Mouse (Mus musculus) macrophage (primary cell): ENCODE measurements around the gene Dnajb9. TPM values are rescaled to one million over a fixed set of nuclear protein-coding genes. Genes with fewer than 3 reads are reported as not detected.
"Not testable (repeated sequence)": the region's sequence is repeated elsewhere in the genome, so short reads cannot be mapped to it uniquely, and the experiment has no call there.

Experiments
- H3K27ac ChIP-seq: fragments of 350-480 bp; formaldehyde crosslinking; 2 replicates; pipeline ENCODE4 v1.9.0; 2021
- H3K36me3 ChIP-seq: fragments of 350-480 bp; formaldehyde crosslinking; 2 replicates; pipeline ENCODE4 v1.9.0; 2021; ENCODE audit errors: inconsistent target
- H3K4me3 ChIP-seq: fragments of 350-480 bp; formaldehyde crosslinking; 2 replicates; pipeline ENCODE4 v1.9.0; 2021; ENCODE audit errors: inconsistent target
- H3K79me2 ChIP-seq: fragments of 350-480 bp; formaldehyde crosslinking; 2 replicates; pipeline ENCODE4 v1.9.0; 2021; ENCODE audit errors: inconsistent target
- WGBS: methylation state at CpG from one replicate; pipeline ENCODE4 v1.1.7; 2026; ENCODE audit warnings: inconsistent platforms; ENCODE audit not compliant: missing documents; 5-methylcytosine and 5-hydroxymethylcytosine counted together
- polyA plus RNA-seq: library from polyadenylated mRNA; stranded (reverse); fragments of 250-400 nt; gene quantifications from 3 replicates; pipeline ENCODE4 v1.2.4, GENCODE M21; 2018; ENCODE audit warnings: inconsistent platforms
- total RNA-seq, 78 experiments: library from RNA; depleted of rRNA; stranded (reverse); fragments of 250-400 nt; gene quantifications; 1 replicate in 9 of 78; 2 replicates in 24 of 78; 3 replicates in 43 of 78; 4 replicates in 2 of 78; pipeline ENCODE4 v1.2.4; 2018; ENCODE audit warnings: inconsistent platforms in 56 of 78

Gene Dnajb9
- 10 to 100 TPM in 2 of 26 experiments, 1 to 10 TPM in 24; 1.3 to 10.5 (median 3.3) TPM for total RNA-seq (2018; cell fraction: chromatin; rRNA removed)
- total RNA-seq (2018; cell fraction: cytosol; rRNA removed) = 10 to 100 TPM; 21.0 to 42.1 (median 33.7) TPM
- 10 to 100 TPM in 25 of 26 experiments, 1 to 10 TPM in 1; 5.4 to 38.7 (median 18.9) TPM for total RNA-seq (2018; cell fraction: nucleus; rRNA removed)
- polyA plus RNA-seq = 27.8 to 67.1 TPM (median 34.5 TPM) in 3 replicates

- Histone ChIP-seq H3K4me3 (peak within 1 kb of the TSS; percentile 72), H3K27ac (peak within 1 kb of the TSS; percentile 21), H3K36me3 (no peaks in the 10 kb centered on the region), H3K79me2 (peaks cover 21% of the 10 kb centered on the region)
- under 1% methylated on average over 77 of the region's 77 CpGs for WGBS
These were observed at the start of gene Dnajb9 for GRCm38 (mm10) chr12:44209824-44210752. Dnajb9 (minus strand) TSS chr12:44210326.

GRCm38 (mm10) chr12:44248309-44248977 lies 38.3 kb upstream of the Dnajb9 start:
- Histone ChIP-seq H3K79me2 (no peaks in the 10 kb centered on the region), H3K4me3 (no peak overlapping the region), H3K27ac (no peak overlapping the region), H3K36me3 (no peaks in the 10 kb centered on the region)
- 87% methylated on average over 9 of the region's 9 CpGs for WGBS

GRCm38 (mm10) chr12:44245739-44246138 lies 35.6 kb upstream of the Dnajb9 start:
- Histone ChIP-seq H3K36me3 (no peaks in the 10 kb centered on the region), H3K4me3 (no peak overlapping the region), H3K27ac (no peak overlapping the region), H3K79me2 (no peaks in the 10 kb centered on the region)
- 98% methylated on average over 3 of the region's 3 CpGs for WGBS

GRCm38 (mm10) chr12:44242407-44242806 lies 32.3 kb upstream of the Dnajb9 start:
- Histone ChIP-seq H3K36me3 (no peaks in the 10 kb centered on the region), H3K27ac (no peak overlapping the region), H3K79me2 (no peaks in the 10 kb centered on the region), H3K4me3 (no peak overlapping the region)
- WGBS = 90% methylated on average over 4 of the region's 4 CpGs

GRCm38 (mm10) chr12:44241090-44241489 lies 31.0 kb upstream of the Dnajb9 start:
- Histone ChIP-seq H3K27ac (no peak overlapping the region), H3K79me2 (no peaks in the 10 kb centered on the region), H3K36me3 (no peaks in the 10 kb centered on the region), H3K4me3 (no peak overlapping the region)
- WGBS = 87% methylated on average over 7 of the region's 7 CpGs

- 46% methylated on average over 3 of the region's 3 CpGs for whole genome bisulfite sequencing
- Histone ChIP-seq H3K4me3 (no peak overlapping the region), H3K79me2 (no peaks in the 10 kb centered on the region), H3K27ac (no peak overlapping the region), H3K36me3 (no peaks in the 10 kb centered on the region)
These were observed 14.5 kb upstream of the Dnajb9 start for GRCm38 (mm10) chr12:44224650-44225049.

- Histone ChIP-seq H3K36me3 (no peaks in the 10 kb centered on the region), H3K27ac (no peak overlapping the region), H3K4me3 (no peak overlapping the region), H3K79me2 (no peaks in the 10 kb centered on the region)
- WGBS = 94% methylated on average over 3 of the region's 3 CpGs
These were observed 12.9 kb upstream of the Dnajb9 start for GRCm38 (mm10) chr12:44223044-44223443.

- no peaks in the 10 kb centered on the region for H3K36me3 ChIP-seq
- H3K4me3 ChIP-seq = no peak overlapping the region
- WGBS = 10% methylated on average over 71 of the region's 89 CpGs
- H3K27ac ChIP-seq = no peak overlapping the region
- H3K79me2 ChIP-seq = no peaks in the 10 kb centered on the region
These were observed 11.7 kb upstream of the Dnajb9 start for GRCm38 (mm10) chr12:44221651-44222356.

GRCm38 (mm10) chr12:44221070-44221469 lies 10.9 kb upstream of the Dnajb9 start, which contains the start of gene Pnpla8:
Pnpla8 (plus strand) TSS chr12:44221370.
- WGBS = 94% methylated on average over 2 of the region's 2 CpGs
- not testable (repeated sequence) for H3K4me3 ChIP-seq, H3K79me2 ChIP-seq, H3K27ac ChIP-seq, H3K36me3 ChIP-seq

- 69% methylated on average over 3 of the region's 3 CpGs for WGBS
- no peak overlapping the region for H3K4me3 ChIP-seq
- H3K79me2 ChIP-seq = peaks cover 21% of the 10 kb centered on the region
- no peak overlapping the region for H3K27ac ChIP-seq
- H3K36me3 ChIP-seq = no peaks in the 10 kb centered on the region
These were observed 1.4 kb upstream of the Dnajb9 start for GRCm38 (mm10) chr12:44211555-44211954.

GRCm38 (mm10) chr12:44209141-44209823 lies 844 bp downstream of the Dnajb9 start:
- H3K36me3 ChIP-seq = no peaks in the 10 kb centered on the region
- H3K79me2 ChIP-seq = peaks cover 21% of the 10 kb centered on the region
- 1% methylated on average over 37 of the region's 37 CpGs for WGBS
- peak overlapping the region; percentile 72 for H3K4me3 ChIP-seq
- H3K27ac ChIP-seq = peak overlapping the region; percentile 21

GRCm38 (mm10) chr12:44197873-44198525 lies 12.1 kb downstream of the Dnajb9 start:
- no peaks in the 10 kb centered on the region for H3K79me2 ChIP-seq
- no peak overlapping the region for H3K27ac ChIP-seq
- WGBS = 17% methylated on average over 4 of the region's 4 CpGs
- no peaks in the 10 kb centered on the region for H3K36me3 ChIP-seq
- no peak overlapping the region for H3K4me3 ChIP-seq
